Mouse (Mus musculus) CH12F3 (cell line): Measurements from ENCODE around the gene Spaca4.

Experiments used
- in situ Hi-C: fragments of 300-500 bp; cut with MboI; formaldehyde crosslinking; loops from 2 replicates; pipeline ENCODE4 v1.14.3; 2020; ENCODE audit warnings: low sequenced_read_pairs

The Spaca4 gene

GRCm38 (mm10) chr7:45730727-45731431, 5.3 kb upstream of the Spaca4 start:
- in situ Hi-C loops, result loop anchor here (5.0 kb wide), 1 partner anchor 71 kb away; no protein-coding TSS in a partner anchor

- in situ Hi-C loops, result no loop called here
Observed at GRCm38 (mm10) chr7:45727625-45728024, 2.0 kb upstream of the Spaca4 start.

- in situ Hi-C loops, result no loop called here
Observed at GRCm38 (mm10) chr7:45726419-45726818, 806 bp upstream of the Spaca4 start.

- in situ Hi-C loops, result no loop called here
Observed at GRCm38 (mm10) chr7:45725151-45725550, 462 bp downstream of the Spaca4 start.

- in situ Hi-C loops, result no loop called here
Observed at GRCm38 (mm10) chr7:45723781-45724180, 1.8 kb downstream of the Spaca4 start.

- in situ Hi-C loops, result no loop called here
Observed at GRCm38 (mm10) chr7:45723301-45723700, 2.3 kb downstream of the Spaca4 start.

GRCm38 (mm10) chr7:45722348-45722713, 3.3 kb downstream of the Spaca4 start:
- in situ Hi-C loops, result no loop called here

- in situ Hi-C loops, result no loop called here
Observed at GRCm38 (mm10) chr7:45721642-45722347, 3.8 kb downstream of the Spaca4 start.

- in situ Hi-C loops, result no loop called here
Observed at GRCm38 (mm10) chr7:45721234-45721571, 4.4 kb downstream of the Spaca4 start.

- in situ Hi-C loops, result no loop called here
Observed at GRCm38 (mm10) chr7:45720413-45721233, 5.0 kb downstream of the Spaca4 start, which contains the start of gene Fam83e. Gene Fam83e (plus strand): TSS chr7:45721212.

- in situ Hi-C loops, result no loop called here
Observed at GRCm38 (mm10) chr7:45719738-45720412, 5.7 kb downstream of the Spaca4 start.

GRCm38 (mm10) chr7:45719180-45719579, 6.4 kb downstream of the Spaca4 start:
- in situ Hi-C loops, result no loop called here

GRCm38 (mm10) chr7:45718331-45718730, 7.3 kb downstream of the Spaca4 start:
- in situ Hi-C loops, result no loop called here

- in situ Hi-C loops, result no loop called here
Observed at GRCm38 (mm10) chr7:45717918-45718297, 7.7 kb downstream of the Spaca4 start, which contains the start of gene Sphk2. Gene Sphk2 (minus strand): TSS chr7:45718002.

- in situ Hi-C loops, result no loop called here
Observed at GRCm38 (mm10) chr7:45716952-45717917, 8.4 kb downstream of the Spaca4 start.

GRCm38 (mm10) chr7:45716460-45716857, 9.2 kb downstream of the Spaca4 start:
- in situ Hi-C loops, result no loop called here

GRCm38 (mm10) chr7:45715741-45716459, 9.7 kb downstream of the Spaca4 start:
- in situ Hi-C loops, result no loop called here

GRCm38 (mm10) chr7:45715090-45715708, 10.4 kb downstream of the Spaca4 start, which contains the start of gene Rpl18:
Gene Rpl18 (plus strand): TSS chr7:45715457.
- in situ Hi-C loops, result no loop called here

GRCm38 (mm10) chr7:45714630-45715089, 11.0 kb downstream of the Spaca4 start:
- in situ Hi-C loops, result no loop called here
